Mouse (Mus musculus) MEL (cell line): ENCODE data around the gene Grik4.

ENCODE experiments used
- CTCF ChIP-seq, 3 experiments: IDR thresholded peaks in 2 of 3; conservative IDR thresholded peaks in 1 of 3; 2 replicates each; pipeline ENCODE4 v1.5.1; 2011 to 2012; ENCODE audit warnings: low read length in 3 of 3, low read depth in 2 of 3, mild to moderate bottlenecking in 2 of 3, improper control_type of control experiment in 1 of 3, inconsistent platforms in 1 of 3, mixed read lengths in 1 of 3, moderate library complexity in 1 of 3; ENCODE audit not compliant: control insufficient read depth in 1 of 3, insufficient read depth in 1 of 3, poor library complexity in 1 of 3, severe bottlenecking in 1 of 3
- E2F4 ChIP-seq: IDR thresholded peaks from 2 replicates; pipeline ENCODE4 v1.6.1; 2011; ENCODE audit warnings: low read depth, low read length, improper control_type of control experiment, borderline replicate concordance
- EP300 ChIP-seq, 2 experiments: IDR thresholded peaks; 2 replicates each; pipeline ENCODE4 v1.6.1; 2011; ENCODE audit warnings: improper control_type of control experiment in 2 of 2, low read length in 2 of 2, low read depth in 1 of 2, mild to moderate bottlenecking in 1 of 2
- TAL1 ChIP-seq: IDR thresholded peaks from 2 replicates; pipeline ENCODE4 v1.6.1; 2012; ENCODE audit warnings: mild to moderate bottlenecking, inconsistent platforms, low read length, moderate library complexity, mixed read lengths
- UBTF ChIP-seq: IDR thresholded peaks from 2 replicates; pipeline ENCODE4 v1.6.1; 2012; ENCODE audit warnings: low read depth, mild to moderate bottlenecking, inconsistent platforms, low read length, improper control_type of control experiment, moderate library complexity, borderline replicate concordance; ENCODE audit not compliant: insufficient read depth
- USF2 ChIP-seq, 2 experiments: IDR thresholded peaks; 2 replicates each; pipeline ENCODE4 v1.6.1; 2011 to 2012; ENCODE audit warnings: improper control_type of control experiment in 2 of 2, low read length in 2 of 2, borderline replicate concordance in 1 of 2, inconsistent platforms in 1 of 2, low read depth in 1 of 2, mild to moderate bottlenecking in 1 of 2; ENCODE audit not compliant: insufficient read depth in 1 of 2
- ZC3H11A ChIP-seq: IDR thresholded peaks from 2 replicates; pipeline ENCODE4 v1.6.1; 2012; ENCODE audit warnings: low read depth, mild to moderate bottlenecking, inconsistent platforms, low read length, improper control_type of control experiment

DNA sequence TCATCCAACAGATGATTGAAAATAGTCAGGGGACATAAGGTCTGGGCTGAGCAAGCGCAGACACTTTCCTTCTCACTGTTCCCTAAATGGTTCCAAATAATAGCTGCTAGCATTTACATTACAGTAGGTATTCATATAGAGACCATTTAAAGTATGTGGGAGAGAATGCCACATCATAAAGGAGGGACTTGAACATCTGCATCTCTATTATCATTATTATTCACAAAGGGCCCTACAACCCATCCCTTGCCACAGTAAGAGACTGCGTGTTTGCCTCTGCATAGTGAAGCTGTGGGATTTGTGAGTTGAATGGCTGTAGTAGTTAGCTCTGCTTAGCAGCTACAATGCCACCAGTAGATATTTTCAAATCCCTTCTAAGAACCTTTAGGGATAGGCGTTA, 296.2 kb downstream of the Grik4 start:
- TF ChIP-seq CTCF (IDR thresholded peaks at IDR 0.05 in 2 of 3, conservative IDR thresholded peaks at IDR 0.05 in 1 of 3; ENCODE audit: control insufficient read depth in 1 of 3, insufficient read depth in 1 of 3, low read depth in 2 of 3, low read length in 3 of 3, poor library complexity in 1 of 3, severe bottlenecking in 1 of 3) (no peak), ZC3H11A (no peak), TAL1 (no peak), E2F4 (no peak), UBTF (no peak), USF2 (IDR thresholded peaks at IDR 0.05; ENCODE audit: borderline replicate concordance in 1 of 2, insufficient read depth in 1 of 2, low read depth in 1 of 2, low read length in 2 of 2) (no peak), EP300 (IDR thresholded peaks at IDR 0.05; ENCODE audit: low read depth in 1 of 2, low read length in 2 of 2) (no peak)
